Mouse (Mus musculus) hindbrain, embryonic 10.5 days (tissue): ENCODE measurements around the gene Skiv2l. TPM values are rescaled to one million over a fixed set of nuclear protein-coding genes. Genes with fewer than 3 reads are reported as not detected.
A peak's percentile ranks its signal among the peaks of the same experiment; 100 is the strongest.
"Not testable (repeated sequence)": the region's sequence is repeated elsewhere in the genome, so short reads cannot be mapped to it uniquely, and the experiment has no call there.

Experiments
- DNase-seq: peaks from one replicate; pipeline ENCODE4 v3.0.0-alpha.2; 2017; ENCODE audit warnings: low spot score
- H3K27ac ChIP-seq: fragments of 300-500 bp; sonication (generic); 2 replicates; pipeline ENCODE4 v1.5.1; 2016; ENCODE audit warnings: mild to moderate bottlenecking, moderate library complexity
- H3K27me3 ChIP-seq: fragments of 300-500 bp; sonication (generic); 2 replicates; pipeline ENCODE4 v1.6.1; 2016; ENCODE audit warnings: mild to moderate bottlenecking; ENCODE audit not compliant: poor library complexity, insufficient read depth, severe bottlenecking
- H3K36me3 ChIP-seq: fragments of 300-500 bp; sonication (generic); 2 replicates; pipeline ENCODE4 v1.6.1; 2016; ENCODE audit warnings: mild to moderate bottlenecking, moderate library complexity
- H3K4me1 ChIP-seq: fragments of 300-500 bp; sonication (generic); replicated peaks from 2 replicates; pipeline ENCODE4 v1.6.1; 2016; ENCODE audit warnings: mild to moderate bottlenecking
- H3K4me3 ChIP-seq: fragments of 300-500 bp; sonication (generic); 2 replicates; pipeline ENCODE4 v1.5.1; 2016; ENCODE audit warnings: mild to moderate bottlenecking, moderate library complexity
- H3K9me3 ChIP-seq: fragments of 300-500 bp; sonication (generic); 2 replicates; pipeline ENCODE4 v1.6.1; 2016; ENCODE audit warnings: mild to moderate bottlenecking, moderate library complexity
- WGBS: fragments of 180-500 bp; shearing (Covaris S2); methylation state at CpG from one replicate; pipeline ENCODE4 v1.1.7; 2016; 5-methylcytosine and 5-hydroxymethylcytosine counted together
- polyA plus RNA-seq: library from polyadenylated mRNA; unstranded; fragments of >200 nt; fragmentation: Nextera tagmentation; extraction: Ambion mirVana; gene quantifications from 2 replicates; pipeline ENCODE4 v1.2.1, GENCODE M21; 2016

The Skiv2l gene
- polyA plus RNA-seq, 1 experiment from 2014 or later = 65.1 TPM

GRCm38 (mm10) chr17:34804301-34804700 is 45.7 kb downstream of the Skiv2l start, which contains the start of gene Cyp21a1:
Gene Cyp21a1, minus strand, starts transcription at chr17:34804561.
- H3K27ac ChIP-seq, H3K4me3 ChIP-seq, H3K9me3 ChIP-seq, H3K27me3 ChIP-seq, H3K36me3 ChIP-seq, DNase-seq, H3K4me1 ChIP-seq: not testable (repeated sequence)
- WGBS = 91% methylated on average over 6 of the region's 6 CpGs

DNA sequence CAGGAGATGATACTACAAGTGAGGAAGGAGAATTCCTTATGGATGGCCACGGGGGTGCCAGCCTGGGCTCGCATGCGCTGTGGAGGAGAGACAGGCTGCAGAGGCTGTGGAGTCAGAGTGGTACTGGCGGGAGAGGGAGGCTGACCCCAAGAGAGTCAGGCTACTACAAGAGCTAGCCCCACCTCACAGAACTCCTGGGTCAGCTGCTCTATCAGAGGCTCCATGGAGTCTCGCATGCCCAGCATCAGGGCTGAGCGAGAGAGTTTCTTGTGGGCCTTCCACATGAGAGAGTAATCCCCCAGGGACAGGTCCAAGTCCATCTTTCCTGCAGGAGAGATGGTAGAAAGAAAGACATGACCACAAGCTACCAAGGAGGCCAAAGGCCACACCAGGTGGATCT is 46.6 kb downstream of the Skiv2l start:
- not testable (repeated sequence) for DNase-seq, H3K27ac ChIP-seq, H3K4me3 ChIP-seq, H3K9me3 ChIP-seq, H3K36me3 ChIP-seq, H3K27me3 ChIP-seq, H3K4me1 ChIP-seq
- WGBS = 88% methylated on average over 6 of the region's 6 CpGs

- not testable (repeated sequence) for DNase-seq, H3K27me3 ChIP-seq, H3K4me1 ChIP-seq, H3K27ac ChIP-seq, H3K9me3 ChIP-seq, H3K4me3 ChIP-seq, H3K36me3 ChIP-seq
- WGBS = 90% methylated on average over 9 of the region's 9 CpGs
Observed at GRCm38 (mm10) chr17:34802756-34803155, 47.3 kb downstream of the Skiv2l start.

DNA sequence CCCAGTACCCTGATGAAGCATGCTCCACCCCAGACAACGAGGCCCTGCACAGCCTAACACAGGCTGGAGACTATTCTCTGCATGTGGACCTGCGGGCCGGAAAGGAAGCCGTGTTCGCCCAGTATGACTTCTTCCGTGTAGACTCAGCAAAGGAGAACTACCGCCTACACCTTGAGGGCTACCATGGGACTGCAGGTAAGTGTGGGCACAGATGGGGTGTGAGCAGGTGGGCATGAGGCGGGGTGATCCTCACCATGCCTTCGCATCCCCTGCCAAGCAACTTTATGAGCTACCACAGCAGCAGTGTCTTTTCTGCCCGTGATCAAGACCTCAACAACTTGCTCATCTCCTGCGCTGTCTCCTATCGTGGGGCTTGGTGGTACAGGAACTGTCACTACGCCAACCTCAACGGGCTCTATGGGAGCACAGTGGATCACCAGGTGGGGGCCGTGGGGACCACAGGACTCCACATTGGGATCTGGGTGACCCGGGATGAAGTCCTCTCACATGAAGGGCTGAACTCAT is 49.2 kb downstream of the Skiv2l start:
- H3K27me3 ChIP-seq, H3K36me3 ChIP-seq, DNase-seq, H3K27ac ChIP-seq, H3K9me3 ChIP-seq, H3K4me1 ChIP-seq, H3K4me3 ChIP-seq: not testable (repeated sequence)
- 94% methylated on average over 16 of the region's 16 CpGs for WGBS

DNA sequence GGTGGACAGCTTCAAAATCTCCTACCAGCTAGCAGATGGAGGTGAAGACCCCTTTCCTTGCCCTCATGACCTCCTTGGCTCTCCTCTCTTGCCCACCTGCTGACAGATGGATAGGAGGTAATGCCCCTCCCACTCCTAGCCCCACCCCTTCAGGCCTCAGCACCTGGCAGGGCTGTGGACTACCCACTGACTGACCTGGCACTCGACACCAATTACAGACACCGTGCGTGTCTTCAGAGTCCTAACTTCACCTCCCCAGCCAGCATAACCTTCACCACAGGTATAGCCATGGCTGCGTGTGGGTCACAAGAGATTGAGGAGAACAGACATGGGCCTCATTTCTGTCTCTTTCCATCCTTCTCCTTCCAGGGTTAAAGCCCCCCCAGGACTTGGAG is 50.5 kb downstream of the Skiv2l start:
- no peak for DNase-seq
- Histone ChIP-seq H3K27ac (no peak overlapping the region), H3K27me3 (no peaks in the 10 kb centered on the region), H3K4me3 (no peak overlapping the region), H3K4me1 (no peaks in the 10 kb centered on the region), H3K9me3 (peaks cover 3% of the 10 kb centered on the region; the same call in 1 of the 2 replicates), H3K36me3 (no peaks in the 10 kb centered on the region)
- WGBS = 86% methylated on average over 4 of the region's 4 CpGs

DNA sequence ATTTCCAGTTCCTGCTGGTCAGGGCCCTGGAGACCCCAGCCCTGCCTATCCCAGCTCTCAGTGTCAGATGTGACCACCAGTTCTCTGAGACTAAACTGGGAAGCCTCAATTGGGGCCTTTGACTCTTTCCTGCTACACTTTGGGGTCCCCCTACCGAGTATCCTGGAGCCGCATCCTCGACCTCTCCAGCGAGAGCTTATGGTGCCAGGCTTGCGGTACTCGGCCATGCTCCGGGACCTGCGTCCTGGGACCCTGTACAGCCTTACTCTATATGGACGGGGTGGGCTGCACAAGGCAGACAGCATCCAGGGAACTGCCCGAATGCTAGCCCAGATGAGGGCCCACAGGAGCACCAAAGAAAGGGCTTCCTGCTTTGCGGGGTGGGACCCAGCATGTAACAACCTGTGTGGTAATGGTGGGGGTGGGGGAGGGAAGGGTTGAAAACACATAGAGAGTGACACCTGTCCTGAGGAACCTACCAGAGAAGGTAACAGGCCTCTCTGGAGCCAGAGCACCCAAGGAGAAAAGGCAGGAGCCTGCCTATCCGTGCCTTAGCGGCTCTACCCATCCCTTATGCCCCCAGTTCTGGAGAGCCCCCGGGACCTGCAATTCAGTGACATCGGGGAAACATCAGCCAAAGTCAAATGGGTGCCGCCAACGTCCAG is 51.0 kb downstream of the Skiv2l start:
- WGBS = 89% methylated on average over 17 of the region's 17 CpGs
- DNase-seq = no peak
- no peak overlapping the region for H3K27ac ChIP-seq
- no peaks in the 10 kb centered on the region for H3K36me3 ChIP-seq
- H3K4me1 ChIP-seq = no peaks in the 10 kb centered on the region
- 0 out of 2 replicates have a peak, but pooled peaks cover 3% of the 10 kb centered on the region for H3K9me3 ChIP-seq
- no peak overlapping the region for H3K4me3 ChIP-seq
- no peaks in the 10 kb centered on the region for H3K27me3 ChIP-seq

GRCm38 (mm10) chr17:34798071-34798470 is 51.9 kb downstream of the Skiv2l start:
- not testable (repeated sequence) for H3K4me3 ChIP-seq, H3K4me1 ChIP-seq, DNase-seq, H3K9me3 ChIP-seq, H3K27ac ChIP-seq, H3K27me3 ChIP-seq, H3K36me3 ChIP-seq
- WGBS = 87% methylated on average over 7 of the region's 7 CpGs

GRCm38 (mm10) chr17:34797211-34797995 is 52.6 kb downstream of the Skiv2l start:
- not testable (repeated sequence) for H3K27ac ChIP-seq, H3K36me3 ChIP-seq, DNase-seq, H3K27me3 ChIP-seq, H3K4me3 ChIP-seq, H3K4me1 ChIP-seq, H3K9me3 ChIP-seq
- WGBS = 88% methylated on average over 10 of the region's 10 CpGs

DNA sequence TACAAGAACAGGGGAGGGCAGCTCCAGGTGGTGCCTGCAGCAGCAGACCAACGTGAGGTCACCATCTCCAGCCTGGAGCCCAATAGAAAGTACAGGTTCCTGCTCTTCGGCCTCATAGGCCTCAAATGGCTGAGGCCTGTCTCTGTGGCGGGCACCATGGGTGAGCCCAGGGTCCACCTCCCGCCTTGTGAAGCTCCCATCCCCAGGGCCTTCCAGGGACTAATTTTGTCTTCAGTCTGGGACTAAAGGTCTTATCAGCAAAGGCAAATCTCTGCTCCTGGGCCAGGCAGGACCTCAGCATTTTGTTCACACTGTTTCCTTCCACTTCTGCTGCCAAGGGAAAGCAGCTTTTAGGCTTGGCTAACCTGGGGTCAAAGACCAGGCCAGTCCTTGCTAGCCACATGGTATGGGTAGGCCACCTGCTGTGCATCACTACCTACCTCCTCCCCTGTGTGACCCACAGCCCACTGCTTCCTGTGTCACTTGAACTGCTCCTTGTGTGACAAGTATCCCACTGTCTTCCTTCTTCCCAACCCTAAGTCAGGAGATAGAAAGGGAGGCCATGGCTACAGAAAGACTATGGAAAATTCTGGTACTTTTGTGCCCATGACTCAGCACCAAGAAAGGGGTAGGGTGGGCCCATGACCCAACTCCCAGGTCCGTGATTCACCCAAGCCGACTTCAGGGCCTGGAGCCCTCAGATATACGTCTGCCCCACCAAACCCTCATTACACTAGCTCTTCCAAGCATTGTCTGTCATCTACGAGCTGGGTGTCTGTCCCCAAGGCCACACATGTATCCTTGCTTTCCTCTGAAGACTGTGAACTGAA is 53.5 kb downstream of the Skiv2l start:
- Histone ChIP-seq H3K27me3 (no peaks in the 10 kb centered on the region), H3K36me3 (no peaks in the 10 kb centered on the region), H3K27ac (no peak overlapping the region), H3K4me1 (no peaks in the 10 kb centered on the region), H3K4me3 (no peak overlapping the region), H3K9me3 (peaks cover 9% of the 10 kb centered on the region; the same call in 1 of the 2 replicates)
- DNase-seq = no peak
- WGBS = 86% methylated on average over 8 of the region's 8 CpGs

DNA sequence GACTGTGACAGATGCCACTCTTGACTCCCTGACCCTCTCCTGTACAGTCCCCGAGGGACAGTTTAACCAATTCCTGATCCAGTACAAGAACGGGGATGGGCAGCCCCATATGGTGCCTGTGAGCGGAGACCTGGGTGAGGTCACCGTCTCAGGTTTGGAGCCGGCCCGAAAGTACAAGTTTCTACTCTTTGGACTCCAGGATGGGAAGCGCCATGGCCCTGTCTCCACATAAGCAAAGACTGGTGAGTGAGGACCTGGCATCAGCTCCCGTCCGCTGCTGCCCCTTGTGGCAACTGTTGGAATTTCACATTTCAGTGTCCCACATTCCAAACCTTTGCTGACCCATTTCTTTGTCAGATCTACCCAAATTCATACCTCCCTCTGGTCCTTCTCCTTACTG is 54.4 kb downstream of the Skiv2l start:
- no peaks in the 10 kb centered on the region for H3K36me3 ChIP-seq
- 64% methylated on average over 9 of the region's 9 CpGs for WGBS
- DNase-seq = peak; percentile 27
- H3K9me3 ChIP-seq = peaks cover 9% of the 10 kb centered on the region; the same call in 1 of the 2 replicates
- no peaks in the 10 kb centered on the region for H3K27me3 ChIP-seq
- no peak overlapping the region for H3K4me3 ChIP-seq
- H3K4me1 ChIP-seq = no peaks in the 10 kb centered on the region
- H3K27ac ChIP-seq = no peak overlapping the region

- Histone ChIP-seq H3K4me3 (no peak overlapping the region), H3K27ac (no peak overlapping the region), H3K36me3 (no peaks in the 10 kb centered on the region), H3K4me1 (no peaks in the 10 kb centered on the region), H3K27me3 (no peaks in the 10 kb centered on the region), H3K9me3 (peaks cover 12% of the 10 kb centered on the region)
- 92% methylated on average over 10 of the region's 10 CpGs for WGBS
- no peak for DNase-seq
Observed at GRCm38 (mm10) chr17:34795016-34795415, 55.0 kb downstream of the Skiv2l start.
